Mouse (Mus musculus) right cerebral cortex, adult 2 months (tissue): ENCODE data around the gene Psmb6.
"Not testable (repeated sequence)": the region's sequence is repeated elsewhere in the genome, so short reads cannot be mapped to it uniquely, and the experiment has no call there.

Experiments used
- DNase-seq, 2 experiments: peaks; one replicate each; pipeline ENCODE4 v3.0.0; 2021 to 2022; ENCODE audit warnings: low spot score in 2 of 2

Gene Psmb6

DNA sequence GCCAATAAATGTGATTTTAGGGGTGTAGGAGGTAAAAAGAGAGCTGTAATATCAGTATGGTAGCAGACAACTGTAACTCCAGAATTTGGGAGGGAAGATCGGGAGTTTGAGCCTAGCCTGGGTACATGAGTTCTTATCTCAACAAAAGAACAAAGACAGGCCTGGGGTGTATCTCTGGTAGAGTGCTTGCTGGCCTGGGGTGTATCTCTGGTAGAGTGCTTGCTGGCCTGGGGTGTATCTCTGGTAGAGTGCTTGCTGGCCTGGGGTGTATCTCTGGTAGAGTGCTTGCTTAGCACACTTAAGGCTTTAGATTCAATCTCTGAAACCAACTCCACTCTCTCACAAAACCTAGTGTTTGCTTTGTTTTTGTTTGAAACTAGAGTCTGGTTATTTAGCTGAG is 45.4 kb downstream of the Psmb6 start:
- DNase-seq: not testable (repeated sequence)

GRCm38 (mm10) chr11:70571641-70572040 is 46.5 kb downstream of the Psmb6 start:
- DNase-seq: no peak

- DNase-seq: no peak
These were observed 47.3 kb downstream of the Psmb6 start for GRCm38 (mm10) chr11:70572348-70572902.

GRCm38 (mm10) chr11:70573872-70574271 is 48.7 kb downstream of the Psmb6 start:
- peak in 1 of 2 experiments; percentile 45 for DNase-seq

DNA sequence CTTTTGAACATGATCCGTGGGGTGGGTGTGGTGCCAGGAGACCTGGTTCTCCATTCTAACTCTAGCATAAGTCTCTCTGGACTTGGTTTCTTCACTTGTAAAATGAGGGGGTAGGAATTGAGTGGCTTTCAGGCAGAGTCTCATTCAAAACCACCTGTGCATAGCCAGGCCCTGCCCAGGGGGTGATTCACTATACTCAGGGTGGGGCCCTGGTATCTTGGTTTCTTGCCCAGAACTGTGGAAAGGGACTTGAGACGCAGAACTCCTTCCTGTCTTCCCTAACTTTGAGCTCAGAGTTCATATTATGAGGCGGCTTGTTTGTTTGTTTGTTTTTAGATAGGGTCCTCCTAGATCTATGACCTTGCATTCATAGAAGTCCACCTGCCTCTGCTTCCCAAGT is 52.0 kb downstream of the Psmb6 start:
- no peak for DNase-seq
